Mouse (Mus musculus): Measurements from ENCODE around the gene Itgb2l.
"Not testable (repeated sequence)": the region's sequence is repeated elsewhere in the genome, so short reads cannot be mapped to it uniquely, and the experiment has no call there.

The Itgb2l gene

DNA sequence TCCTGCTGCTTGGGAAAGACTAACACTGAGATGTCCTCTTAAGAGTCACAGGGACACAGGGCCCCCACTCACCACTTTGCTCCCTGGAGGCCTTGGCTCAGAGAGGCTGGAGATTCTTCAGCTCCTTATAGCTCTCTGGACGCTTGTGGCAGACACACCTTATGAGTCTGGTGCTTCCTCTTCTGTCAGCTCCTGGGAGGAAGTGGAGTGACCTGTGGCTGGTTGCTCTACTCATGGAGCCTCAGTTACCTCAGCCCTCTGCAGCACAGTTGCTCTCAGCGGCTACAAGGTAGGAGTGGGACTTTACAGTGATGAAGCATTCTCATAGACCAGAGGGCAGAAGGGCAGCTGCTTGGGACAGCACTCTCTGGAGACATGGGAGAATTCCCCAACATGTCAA is at the start of gene Itgb2l:
TSS of gene Itgb2l (minus strand) at position 152 of the 400 bp plus-strand sequence.
- no peak for DNase-seq (ENCODE audit: low read depth)

GRCm38 (mm10) chr16:96491530-96491929 is 48.1 kb upstream of the Itgb2l start:
- no peak for DNase-seq (ENCODE audit: low read depth)

DNA sequence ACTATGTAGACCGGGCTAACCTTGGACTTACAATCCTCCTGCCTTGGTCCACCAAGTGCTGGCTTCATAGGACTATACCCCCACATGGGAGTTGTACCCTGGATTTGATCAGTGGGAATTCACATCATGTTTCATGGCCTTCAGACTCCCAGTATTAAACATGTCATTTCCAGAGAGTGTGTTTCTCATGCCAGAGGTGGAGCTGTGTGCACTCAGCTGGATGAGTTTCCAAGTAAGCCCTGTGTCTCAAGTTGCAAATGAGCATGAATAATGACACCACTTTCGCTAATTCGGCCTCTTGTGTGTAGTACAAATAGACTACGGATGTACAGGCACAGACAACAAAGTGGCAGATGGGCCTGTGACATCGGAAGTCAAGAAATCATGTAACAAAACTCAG is 44.6 kb upstream of the Itgb2l start:
- DNase-seq (ENCODE audit: low read depth), result no peak

- DNase-seq (ENCODE audit: low read depth), result no peak
Measured at GRCm38 (mm10) chr16:96487007-96487684, 43.7 kb upstream of the Itgb2l start.

DNA sequence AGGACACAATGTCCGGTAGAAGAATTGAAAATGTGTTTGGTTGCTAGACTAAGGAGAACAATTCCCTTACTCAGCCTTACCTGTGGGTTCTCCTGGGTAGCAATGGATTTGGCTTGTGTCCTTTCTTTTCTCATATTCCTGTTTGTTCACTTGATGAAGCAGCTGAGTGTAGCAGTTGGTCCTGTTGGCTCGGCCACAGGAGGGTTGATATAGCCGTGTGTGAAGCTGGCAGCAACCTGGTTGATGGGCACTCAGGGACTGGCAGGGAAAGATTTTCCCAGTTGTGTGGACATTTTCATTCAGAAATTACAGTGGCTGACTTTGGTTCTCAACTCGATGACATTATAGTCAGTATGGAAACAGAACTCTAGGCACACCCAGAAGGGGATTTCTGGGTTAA is 38.4 kb upstream of the Itgb2l start:
- no peak for DNase-seq (ENCODE audit: low read depth)

- DNase-seq (ENCODE audit: low read depth), result no peak
Measured at GRCm38 (mm10) chr16:96474185-96474584, 30.8 kb upstream of the Itgb2l start.

DNA sequence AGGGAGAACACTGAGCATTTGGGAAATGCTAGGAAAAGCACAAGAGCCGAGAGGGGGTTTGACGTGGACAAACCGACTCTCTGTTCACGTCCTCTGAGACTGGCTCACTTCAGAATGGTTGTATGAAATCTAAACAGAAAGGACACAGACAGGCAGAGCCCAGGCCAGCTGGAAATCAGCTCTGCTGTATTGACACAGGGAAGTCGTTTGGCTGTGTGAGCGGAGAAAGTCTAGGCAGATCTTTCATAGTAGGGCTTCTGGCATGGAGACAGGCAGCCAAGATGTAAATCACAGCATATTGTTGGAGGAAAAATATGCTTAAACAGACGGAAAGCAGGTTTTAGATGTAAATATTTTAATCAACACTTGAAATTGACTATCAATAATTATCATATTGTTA is 29.4 kb upstream of the Itgb2l start:
- DNase-seq (ENCODE audit: low read depth), result no peak

- DNase-seq (ENCODE audit: low read depth), result no peak
Measured at GRCm38 (mm10) chr16:96472361-96472760, 28.9 kb upstream of the Itgb2l start.

- DNase-seq (ENCODE audit: low read depth), result no peak
Measured at GRCm38 (mm10) chr16:96469640-96470039, 26.2 kb upstream of the Itgb2l start.

GRCm38 (mm10) chr16:96468698-96469097 is 25.3 kb upstream of the Itgb2l start:
- DNase-seq (ENCODE audit: low read depth), result no peak

DNA sequence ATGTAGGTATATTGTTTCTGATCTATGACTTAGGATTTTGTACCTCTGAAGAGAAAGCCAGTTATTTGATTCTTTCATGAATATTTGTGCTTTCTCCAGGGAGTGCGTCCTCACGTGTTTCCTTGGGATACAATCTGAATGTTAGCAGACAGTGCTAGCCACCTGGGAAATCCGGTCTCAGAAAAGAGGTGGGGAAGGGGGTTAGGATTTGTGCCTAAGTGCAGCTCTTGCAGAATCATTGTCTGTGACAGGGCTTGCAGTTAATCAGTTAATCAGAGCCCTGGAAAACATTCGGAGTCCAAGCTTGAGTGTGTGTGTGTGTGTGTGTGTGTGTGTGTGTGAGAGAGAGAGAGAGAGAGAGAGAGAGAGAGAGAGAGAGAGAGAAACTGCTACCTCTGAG is 24.6 kb upstream of the Itgb2l start:
- DNase-seq (ENCODE audit: low read depth), result no peak

DNA sequence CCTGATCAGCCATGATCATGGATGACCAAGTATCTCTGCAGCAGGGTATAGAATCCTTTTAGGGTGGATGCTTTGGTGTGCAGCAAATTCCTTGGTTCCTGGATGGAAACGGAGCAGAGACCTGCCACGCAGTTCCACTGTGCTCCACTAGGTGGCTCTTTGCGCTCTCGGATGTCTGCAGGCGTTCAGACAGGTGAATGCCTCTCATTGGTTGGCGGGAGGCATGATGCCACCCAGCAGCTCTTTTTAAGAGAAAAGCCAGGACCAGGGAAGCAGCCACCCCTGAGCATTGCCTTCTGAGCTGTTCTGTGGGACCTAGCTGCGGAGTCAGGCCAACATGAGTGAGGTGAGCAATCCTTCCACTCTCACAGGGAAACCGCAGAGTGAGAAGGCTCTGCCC is 24.0 kb upstream of the Itgb2l start, which contains the start of gene Pcp4:
TSS of gene Pcp4 (plus strand) at position 162 of the 400 bp plus-strand sequence.
- DNase-seq (ENCODE audit: low read depth), result peak; percentile 70

DNA sequence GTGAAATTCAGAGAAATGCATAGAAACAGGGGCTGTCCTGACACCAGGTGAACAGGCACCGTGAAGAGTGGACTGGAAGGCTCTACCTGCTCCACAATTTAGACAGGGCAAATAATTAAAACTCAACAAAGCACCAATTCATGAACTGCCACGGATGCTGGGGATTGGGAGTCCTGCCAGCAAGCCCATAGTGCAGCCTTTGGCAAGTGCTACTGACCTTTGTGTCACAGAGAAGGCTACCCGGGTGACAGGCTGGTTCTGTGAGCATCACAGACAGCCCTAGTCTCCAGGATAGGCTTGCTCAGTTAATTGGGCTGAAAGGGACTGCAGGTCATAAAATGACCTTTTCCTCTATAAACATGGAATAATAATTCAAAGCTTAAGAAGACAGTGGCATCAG is 17.4 kb upstream of the Itgb2l start:
- DNase-seq (ENCODE audit: low read depth), result no peak

GRCm38 (mm10) chr16:96459356-96459755 is 15.9 kb upstream of the Itgb2l start:
- no peak for DNase-seq (ENCODE audit: low read depth)

DNA sequence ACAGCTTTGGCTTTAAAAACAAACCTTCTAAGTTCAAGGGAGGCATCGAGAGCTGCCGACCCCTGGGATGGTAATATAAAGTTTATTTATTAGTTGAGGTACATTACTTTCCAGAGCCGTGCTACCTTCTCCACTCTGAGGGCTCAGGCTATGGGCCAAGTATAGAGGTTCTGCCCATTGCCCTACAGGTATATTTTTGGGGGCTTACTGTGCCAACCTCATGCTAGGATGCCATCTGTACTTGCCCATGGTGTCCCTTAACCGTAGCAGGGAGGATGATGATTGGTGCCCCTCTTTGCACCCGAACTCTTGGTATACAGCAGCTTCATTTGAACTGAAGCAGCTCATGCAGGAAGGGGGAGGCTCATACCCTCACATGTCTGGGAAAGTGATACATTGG is 14.2 kb upstream of the Itgb2l start:
- no peak for DNase-seq (ENCODE audit: low read depth)

DNA sequence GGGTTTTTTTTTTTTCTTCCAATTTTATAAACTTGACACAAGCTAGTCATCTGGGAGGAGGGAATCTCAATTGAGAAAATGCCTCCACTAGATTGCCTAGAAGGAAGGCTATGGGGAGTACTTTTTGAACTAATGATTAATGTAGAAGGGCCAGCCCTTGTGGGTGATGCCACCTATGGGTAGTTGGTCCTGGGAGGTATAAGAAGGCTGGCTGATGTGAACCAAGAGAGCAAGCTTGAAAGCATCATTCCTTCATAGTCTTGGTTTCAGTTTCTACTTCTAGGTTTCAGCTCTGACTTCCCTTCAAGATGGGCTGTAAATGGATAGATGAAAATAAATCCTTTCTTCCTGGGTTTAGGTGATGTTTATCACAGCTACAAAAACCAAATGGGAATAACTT is 10.7 kb upstream of the Itgb2l start:
- no peak for DNase-seq (ENCODE audit: low read depth)

- DNase-seq (ENCODE audit: low read depth), result not testable (repeated sequence)
Measured at GRCm38 (mm10) chr16:96450871-96451270, 7.5 kb upstream of the Itgb2l start.

DNA sequence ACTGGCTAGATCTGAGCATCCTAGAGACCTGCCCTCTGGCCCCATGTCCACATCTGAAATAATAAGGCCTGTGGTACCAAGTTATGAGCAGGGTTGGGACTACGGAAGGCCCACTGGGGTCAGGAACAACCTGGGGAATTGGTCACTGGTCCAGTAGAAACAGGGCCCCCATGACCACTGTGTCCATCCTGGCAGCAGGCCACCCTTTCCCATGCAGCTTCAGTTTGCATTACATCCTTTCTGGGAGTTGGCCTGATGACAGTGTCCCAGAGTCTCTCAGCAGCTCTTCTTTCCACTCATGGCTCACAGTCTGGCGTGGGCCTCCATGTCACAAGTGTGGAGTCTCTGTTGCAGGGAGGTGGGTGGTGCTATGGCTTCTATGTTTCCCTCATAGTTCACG is 1.6 kb downstream of the Itgb2l start:
- no peak for DNase-seq (ENCODE audit: low read depth)

GRCm38 (mm10) chr16:96440871-96441270 is 2.5 kb downstream of the Itgb2l start:
- DNase-seq (ENCODE audit: low read depth), result no peak

- DNase-seq (ENCODE audit: low read depth), result no peak
Measured at GRCm38 (mm10) chr16:96439682-96440081, 3.7 kb downstream of the Itgb2l start.

DNA sequence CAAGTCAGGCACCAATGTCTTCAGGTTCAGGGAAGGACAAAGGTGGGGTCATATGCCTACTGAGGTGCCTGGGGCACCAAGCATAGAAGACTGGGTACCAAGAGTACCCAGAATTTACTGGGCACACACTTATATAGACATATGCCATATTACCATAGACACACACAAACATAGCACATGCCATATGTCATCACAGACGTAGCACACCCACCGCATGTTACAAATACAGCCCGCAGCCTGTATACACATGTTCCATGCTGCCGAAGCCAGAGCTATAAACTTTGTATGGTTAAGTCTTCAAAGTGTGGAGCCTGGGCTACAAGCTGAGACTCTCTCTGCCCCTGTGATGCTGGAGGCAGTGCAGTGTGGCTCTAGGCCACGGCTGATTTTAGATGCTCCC is 4.5 kb downstream of the Itgb2l start:
- no peak for DNase-seq (ENCODE audit: low read depth)

DNA sequence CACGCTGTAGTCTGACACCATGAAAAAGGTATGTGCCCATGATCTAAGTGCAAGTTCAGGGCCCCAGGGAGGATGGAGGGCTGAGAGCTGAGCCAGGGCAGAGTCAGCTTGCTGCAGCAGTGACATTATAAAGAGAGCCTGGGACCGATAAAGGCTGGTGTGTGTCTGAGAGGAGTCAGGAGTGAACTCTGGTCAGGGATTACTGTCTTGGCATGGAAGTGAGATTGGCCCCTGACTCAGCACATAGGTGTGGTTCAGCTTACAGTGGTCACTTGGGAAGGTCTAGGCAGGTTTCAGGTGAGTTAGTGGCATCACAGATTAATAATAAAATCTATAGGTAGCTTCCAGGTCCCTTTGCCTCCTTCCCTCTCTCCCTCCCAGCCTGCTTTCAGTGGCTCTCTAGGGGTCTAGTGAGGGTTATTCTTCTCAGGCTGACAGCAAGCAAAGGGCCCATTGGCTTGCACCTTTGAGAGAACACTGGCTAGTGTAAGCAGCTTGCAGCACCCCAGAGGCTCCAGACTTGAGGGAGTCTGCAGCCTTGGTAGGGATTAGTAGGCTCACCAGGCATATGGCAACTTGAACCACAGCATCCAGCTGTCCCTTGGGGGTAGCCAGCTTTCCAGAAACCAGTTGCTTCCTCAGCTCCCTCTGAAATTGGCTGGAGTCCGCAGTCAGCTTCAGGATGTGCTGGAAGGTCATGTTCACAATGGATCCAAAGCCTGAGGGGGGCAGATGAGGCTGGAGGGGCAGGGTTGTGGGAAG is 9.2 kb downstream of the Itgb2l start:
- no peak for DNase-seq (ENCODE audit: low read depth)

DNA sequence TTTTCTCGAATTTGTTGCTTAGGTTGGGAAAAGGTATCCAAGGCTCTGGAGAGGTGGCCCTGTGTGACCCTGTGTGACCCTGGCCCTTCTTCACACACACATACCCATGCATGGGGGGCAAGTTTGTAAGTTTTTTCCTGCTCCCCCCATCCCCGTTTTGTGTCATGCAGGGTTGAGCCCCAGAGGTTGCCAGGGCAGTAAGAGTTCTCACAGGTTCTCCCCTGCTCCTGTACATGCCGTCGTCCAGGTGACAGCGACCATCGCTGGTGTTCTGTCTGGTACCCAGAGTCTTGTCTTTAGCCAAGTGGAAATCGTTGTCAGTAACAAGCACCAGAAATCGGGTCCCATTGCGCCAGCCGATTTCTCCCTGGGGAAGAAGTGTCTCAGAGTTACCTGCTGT is 10.2 kb downstream of the Itgb2l start:
- DNase-seq (ENCODE audit: low read depth), result no peak

GRCm38 (mm10) chr16:96429046-96429445 is 14.4 kb downstream of the Itgb2l start:
- DNase-seq (ENCODE audit: low read depth), result no peak

Data from NIH3T3 (cell line).